Mouse (Mus musculus) adrenal gland, postnatal 25 days (tissue): ENCODE results near the gene Copb1. TPM values are rescaled to one million over a fixed set of nuclear protein-coding genes. Genes with fewer than 3 reads are reported as not detected.

Experiments
- total RNA-seq: library from RNA; stranded (reverse); gene quantifications from 2 replicates; pipeline ENCODE4 v1.2.3, GENCODE M21; 2021

Gene Copb1
- total RNA-seq, 1 experiment from 2014 or later: 133 TPM

Other genes with a start within 250 kb of the Copb1 start
- 23.9 and 28.3 TPM in 2 replicates for gene Rras2, start 136.9 kb downstream of the Copb1 start, total RNA-seq
- 166 and 174 TPM in 2 replicates for gene Psma1, start 21.4 kb upstream of the Copb1 start, total RNA-seq
- gene Pde3b, start 160.6 kb upstream of the Copb1 start, total RNA-seq: 22.9 and 33.1 TPM in 2 replicates